Mouse (Mus musculus) kidney, adult 9 months (tissue): ENCODE data around the gene Rpl3l.

Experiments used
- DNase-seq: peaks from one replicate; pipeline ENCODE4 v3.0.0; 2022

Rpl3l gene

GRCm38 (mm10) chr17:24745526-24746497 is 18.2 kb downstream of the Rpl3l start:
- peak; percentile 92 for DNase-seq

GRCm38 (mm10) chr17:24746986-24747385 is 19.4 kb downstream of the Rpl3l start:
- no peak for DNase-seq

GRCm38 (mm10) chr17:24751528-24751927 is 23.9 kb downstream of the Rpl3l start:
- no peak for DNase-seq

- DNase-seq = no peak
These were observed 25.1 kb downstream of the Rpl3l start, which contains the start of gene Hs3st6 for GRCm38 (mm10) chr17:24752415-24753394. Gene Hs3st6, plus strand, starts transcription at chr17:24752988.

- DNase-seq = no peak
These were observed 29.8 kb downstream of the Rpl3l start for GRCm38 (mm10) chr17:24757394-24757793.

- DNase-seq = no peak
These were observed 33.5 kb downstream of the Rpl3l start for GRCm38 (mm10) chr17:24761121-24761520.

- no peak for DNase-seq
These were observed 37.6 kb downstream of the Rpl3l start for GRCm38 (mm10) chr17:24765016-24765905.

- peak; percentile 73 for DNase-seq
These were observed 38.8 kb downstream of the Rpl3l start for GRCm38 (mm10) chr17:24766266-24766875.

GRCm38 (mm10) chr17:24769146-24769545 is 41.5 kb downstream of the Rpl3l start:
- no peak for DNase-seq

GRCm38 (mm10) chr17:24773241-24773640 is 45.6 kb downstream of the Rpl3l start:
- DNase-seq = no peak

GRCm38 (mm10) chr17:24775173-24775572 is 47.6 kb downstream of the Rpl3l start:
- DNase-seq = no peak

GRCm38 (mm10) chr17:24777073-24777472 is 49.5 kb downstream of the Rpl3l start:
- no peak for DNase-seq

- DNase-seq = no peak
These were observed 53.2 kb downstream of the Rpl3l start for GRCm38 (mm10) chr17:24780821-24781220.
